Mouse (Mus musculus) kidney, embryonic 16.5 days (tissue): ENCODE measurements around the gene Zfp36l2. TPM values are rescaled to one million over a fixed set of nuclear protein-coding genes. Genes with fewer than 3 reads are reported as not detected.

Source experiments
- ATAC-seq: fragments of 200-750 bp; cut with Nextera tagmentation; 2 replicates; pipeline ENCODE4 v1.8.0; 2017; ENCODE audit warnings: moderate TSS enrichment; ENCODE audit not compliant: low FRiP score, low TSS enrichment
- H3K27ac ChIP-seq: fragments of 300-500 bp; sonication (generic); 2 replicates; pipeline ENCODE4 v1.5.1; 2014; ENCODE audit warnings: low read length
- H3K27me3 ChIP-seq: fragments of 300-500 bp; sonication (generic); 2 replicates; pipeline ENCODE4 v1.6.1; 2014; ENCODE audit warnings: low read length, control low read depth, mixed read lengths; ENCODE audit not compliant: insufficient read depth
- H3K36me3 ChIP-seq: fragments of 300-500 bp; sonication (generic); 2 replicates; pipeline ENCODE4 v1.6.1; 2014; ENCODE audit warnings: low read length, control low read depth, mixed read lengths; ENCODE audit not compliant: insufficient read depth
- H3K4me1 ChIP-seq: fragments of 300-500 bp; sonication (generic); 2 replicates; pipeline ENCODE4 v1.6.1; 2014; ENCODE audit warnings: low read length, control low read depth, mixed read lengths; ENCODE audit not compliant: insufficient read depth
- H3K4me2 ChIP-seq: fragments of 300-500 bp; sonication (generic); replicated peaks from 2 replicates; pipeline ENCODE4 v1.6.1; 2014; ENCODE audit warnings: low read depth, low read length
- H3K4me3 ChIP-seq: fragments of 300-500 bp; sonication (generic); 2 replicates; pipeline ENCODE4 v1.5.1; 2014; ENCODE audit warnings: mild to moderate bottlenecking, low read length
- H3K9ac ChIP-seq: fragments of 300-500 bp; sonication (generic); replicated peaks from 2 replicates; pipeline ENCODE4 v1.6.1; 2014; ENCODE audit warnings: low read length
- H3K9me3 ChIP-seq: fragments of 300-500 bp; sonication (generic); 2 replicates; pipeline ENCODE4 v1.6.1; 2016; ENCODE audit warnings: low read length, control low read depth
- WGBS: fragments of 180-500 bp; shearing (Covaris S2); extraction: QIAGEN DNeasy Blood & Tissue Kit; methylation state at CpG from one replicate; pipeline ENCODE4 v1.1.7; 2014; 5-methylcytosine and 5-hydroxymethylcytosine counted together
- polyA plus RNA-seq: library from polyadenylated mRNA; unstranded; fragments of >200 nt; fragmentation: Nextera tagmentation; extraction: Ambion mirVana; gene quantifications from 2 replicates; pipeline ENCODE4 v1.2.1, GENCODE M21; 2015

The Zfp36l2 gene
- polyA plus RNA-seq, 1 experiment from 2014 or later = 9.5 TPM

DNA sequence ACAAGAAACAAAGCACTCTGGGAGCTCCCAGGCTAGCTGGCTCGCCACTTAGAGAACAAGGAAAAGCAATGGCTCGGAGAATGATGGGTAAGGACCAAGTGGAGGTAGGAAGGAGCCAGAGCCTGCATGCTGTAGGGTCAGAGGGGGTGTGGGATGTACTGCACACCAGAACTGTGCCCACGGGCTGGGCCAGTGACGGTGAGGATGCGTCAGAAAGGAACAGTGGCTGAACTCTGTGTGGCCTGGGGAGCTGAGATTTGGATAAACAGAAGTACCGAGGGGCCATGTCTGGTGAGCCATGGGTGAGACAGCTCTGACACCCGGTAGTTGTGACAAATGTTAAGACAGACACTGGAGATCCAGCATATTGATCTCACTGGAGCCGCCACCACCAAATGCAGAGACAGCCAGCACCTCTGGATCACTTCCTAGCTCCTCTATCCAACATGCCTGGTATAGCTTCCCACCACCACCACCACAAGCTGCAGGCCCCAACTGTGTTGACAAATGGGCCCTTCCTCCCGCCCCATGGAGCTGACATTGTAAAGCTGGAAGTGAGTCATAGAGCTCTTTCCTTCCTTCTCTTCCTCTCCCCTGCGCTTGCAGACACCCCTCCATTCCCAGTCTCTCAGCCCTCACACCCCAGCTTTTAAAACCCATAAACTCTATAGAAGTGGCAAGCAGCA lies 46.8 kb downstream of the Zfp36l2 start:
- WGBS = 59% methylated on average over 10 of the region's 10 CpGs
- H3K4me1 ChIP-seq = peaks cover 56% of the 10 kb centered on the region
- no peak overlapping the region for H3K4me2 ChIP-seq

GRCm38 (mm10) chr17:84137393-84138171 lies 50.2 kb downstream of the Zfp36l2 start:
- H3K9ac ChIP-seq = no peak overlapping the region
- no peaks in the 10 kb centered on the region for H3K27me3 ChIP-seq
- no peaks in the 10 kb centered on the region for H3K36me3 ChIP-seq
- no peak overlapping the region for H3K4me3 ChIP-seq
- H3K9me3 ChIP-seq = no peaks in the 10 kb centered on the region
- no peak overlapping the region for H3K4me2 ChIP-seq
- WGBS = 59% methylated on average over 11 of the region's 11 CpGs
- ATAC-seq = peak; percentile 74; the same call in 1 of the 2 replicates
- peaks cover 49% of the 10 kb centered on the region for H3K4me1 ChIP-seq
- peak overlapping the region; percentile 77; the same call in 1 of the 2 replicates for H3K27ac ChIP-seq

More for the DNA sequence above, 46.8 kb downstream of the Zfp36l2 start:
- Histone ChIP-seq H3K4me3 (no peak overlapping the region), H3K36me3 (no peaks in the 10 kb centered on the region), H3K9ac (peak overlapping the region; percentile 5; the same call in 1 of the 2 replicates), H3K27me3 (no peaks in the 10 kb centered on the region), H3K9me3 (no peaks in the 10 kb centered on the region), H3K27ac (peak overlapping the region; percentile 83)
- no peak for ATAC-seq

DNA sequence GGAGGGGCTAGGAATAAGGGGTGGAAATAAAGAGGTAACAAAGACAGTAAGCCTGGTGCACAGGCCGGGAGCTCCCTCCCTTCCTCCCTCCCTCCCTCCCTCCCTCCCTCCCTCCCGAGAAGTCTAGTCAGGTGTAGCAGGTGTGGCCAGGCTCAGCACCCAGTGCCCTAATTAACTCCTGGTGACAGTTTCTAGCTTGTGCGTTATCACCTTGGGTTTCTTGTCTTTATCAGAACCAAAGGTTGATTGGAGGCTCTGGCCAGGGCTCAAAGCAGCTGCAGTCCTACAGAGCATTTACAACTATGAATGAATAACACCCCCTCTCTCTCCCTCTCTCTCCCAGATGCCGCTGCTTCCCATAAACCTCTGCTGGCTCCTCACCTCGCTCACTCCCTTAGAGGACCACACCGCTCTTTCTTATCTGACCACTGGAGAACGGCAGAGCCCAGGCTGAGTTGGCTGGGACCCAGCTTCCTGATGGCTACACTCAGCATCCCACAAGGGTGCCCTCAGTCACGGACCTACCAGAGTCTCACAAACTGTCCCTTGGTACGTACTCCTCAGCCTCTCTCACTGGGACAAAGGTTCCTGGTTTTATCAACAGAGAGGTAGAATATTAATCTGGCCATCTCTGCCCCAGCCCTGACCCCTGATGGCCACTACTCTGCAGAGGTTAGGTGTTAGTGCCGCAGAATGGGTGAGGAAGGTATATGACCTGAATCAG lies 50.9 kb downstream of the Zfp36l2 start:
- Histone ChIP-seq H3K27me3 (no peaks in the 10 kb centered on the region), H3K9me3 (no peaks in the 10 kb centered on the region), H3K4me2 (no peak overlapping the region; the same call in 1 of the 2 replicates), H3K4me1 (peaks cover 41% of the 10 kb centered on the region), H3K27ac (peak overlapping the region; percentile 77), H3K9ac (no peak overlapping the region), H3K4me3 (no peak overlapping the region), H3K36me3 (no peaks in the 10 kb centered on the region)
- 24% methylated on average over 10 of the region's 10 CpGs for WGBS
- ATAC-seq = peak; percentile 62

GRCm38 (mm10) chr17:84136217-84136616 lies 51.5 kb downstream of the Zfp36l2 start:
- Histone ChIP-seq H3K27me3 (no peaks in the 10 kb centered on the region), H3K9me3 (no peaks in the 10 kb centered on the region), H3K36me3 (no peaks in the 10 kb centered on the region), H3K9ac (no peak overlapping the region), H3K27ac (peak overlapping the region; percentile 6; the same call in 1 of the 2 replicates), H3K4me1 (peaks cover 35% of the 10 kb centered on the region), H3K4me3 (no peak overlapping the region), H3K4me2 (no peak overlapping the region)
- 0 out of 2 replicates have a peak, but pooled peaks have one; percentile 3 for ATAC-seq
- 79% methylated on average over 4 of the region's 4 CpGs for WGBS

- H3K27me3 ChIP-seq = no peaks in the 10 kb centered on the region
- H3K9me3 ChIP-seq = no peaks in the 10 kb centered on the region
- no peak for ATAC-seq
- no peak overlapping the region for H3K4me3 ChIP-seq
- H3K9ac ChIP-seq = no peak overlapping the region
- peaks cover 33% of the 10 kb centered on the region for H3K4me1 ChIP-seq
- no peak overlapping the region for H3K4me2 ChIP-seq
- 57% methylated on average over 7 of the region's 7 CpGs for WGBS
- H3K36me3 ChIP-seq = no peaks in the 10 kb centered on the region
- H3K27ac ChIP-seq = no peak overlapping the region
These were observed 52.5 kb downstream of the Zfp36l2 start for GRCm38 (mm10) chr17:84135243-84135642.
